Mouse (Mus musculus) liver, embryonic 14.5 days (tissue): ENCODE measurements at regions not wholly inside any gene's neighbourhood (a gene's known extent, or its start where the extent isn't known, plus 50 kb on each side); places are given as distances from the start of the nearest gene placed in this dataset.

ENCODE experiments used
- CTCF ChIP-seq: IDR thresholded peaks from 2 replicates; pipeline ENCODE4 v1.5.1; 2016; ENCODE audit warnings: antibody characterized with exemption, low read depth, control low read depth
- EP300 ChIP-seq: IDR thresholded peaks from 2 replicates; pipeline ENCODE4 v1.6.1; 2016; ENCODE audit warnings: antibody characterized with exemption, low read depth

DNA sequence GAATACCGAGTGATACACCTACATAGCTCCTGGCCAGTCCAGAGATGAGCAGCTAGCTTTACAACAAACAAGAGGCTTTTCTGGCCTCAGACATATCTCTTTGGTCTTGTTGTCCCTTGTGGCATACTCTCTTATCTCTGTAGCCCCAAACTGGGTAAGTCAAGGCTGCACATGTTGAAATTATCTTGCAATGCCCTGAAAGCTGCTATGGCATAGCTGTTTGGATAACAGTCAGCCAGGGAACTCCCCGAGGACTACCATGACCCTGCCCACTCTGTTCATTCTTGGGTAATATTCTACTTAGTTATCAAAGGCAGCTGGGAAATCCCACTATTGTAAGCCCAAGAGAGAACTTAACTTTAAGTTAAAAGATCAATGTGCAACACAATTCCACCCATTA lies 106.5 kb upstream of the Ercc6l2 start:
- TF ChIP-seq CTCF (no peak), EP300 (peak; percentile 79)
